Mouse (Mus musculus) 3T3-L1 (cell line): ENCODE measurements at regions not wholly inside any gene's neighbourhood (a gene's known extent, or its start where the extent isn't known, plus 50 kb on each side); places are given as distances from the start of the nearest gene placed in this dataset.

Experiments used
- DNase-seq: peaks from one replicate; pipeline ENCODE4 v3.0.0-alpha.2; 2015; ENCODE audit warnings: low read depth, low spot score

DNA sequence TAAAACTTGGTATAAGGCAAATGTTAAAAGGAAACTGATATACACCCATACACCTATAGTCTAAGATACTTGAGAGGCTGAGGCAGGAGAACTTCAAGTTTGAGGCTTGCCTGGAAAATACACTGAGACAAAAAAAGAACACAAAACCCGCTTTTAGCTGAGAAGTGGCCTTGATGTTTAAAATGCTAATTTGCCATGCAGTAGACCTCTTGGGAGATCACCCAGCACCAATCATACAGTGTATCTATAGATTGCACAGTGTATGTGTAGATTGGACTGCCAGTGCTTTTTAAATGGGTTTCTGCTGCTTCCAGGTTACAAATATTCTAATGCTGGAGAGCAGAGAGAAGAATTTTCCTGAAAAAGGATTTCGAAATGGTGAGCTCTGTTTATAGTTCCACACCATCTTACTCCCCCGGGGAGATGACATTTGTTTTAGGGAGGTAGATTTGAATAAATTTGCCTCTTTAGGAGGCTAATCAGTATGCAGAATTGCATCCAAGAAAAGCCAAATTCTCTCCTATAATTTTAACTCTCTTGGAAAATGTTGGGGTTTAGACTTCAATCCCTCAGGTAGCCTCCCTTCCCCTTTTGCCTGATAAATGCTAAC lies 194.0 kb downstream of the Otol1 start:
- no peak for DNase-seq

- no peak for DNase-seq
These were observed 207.8 kb downstream of the Otol1 start for GRCm38 (mm10) chr3:70215195-70215594.

DNA sequence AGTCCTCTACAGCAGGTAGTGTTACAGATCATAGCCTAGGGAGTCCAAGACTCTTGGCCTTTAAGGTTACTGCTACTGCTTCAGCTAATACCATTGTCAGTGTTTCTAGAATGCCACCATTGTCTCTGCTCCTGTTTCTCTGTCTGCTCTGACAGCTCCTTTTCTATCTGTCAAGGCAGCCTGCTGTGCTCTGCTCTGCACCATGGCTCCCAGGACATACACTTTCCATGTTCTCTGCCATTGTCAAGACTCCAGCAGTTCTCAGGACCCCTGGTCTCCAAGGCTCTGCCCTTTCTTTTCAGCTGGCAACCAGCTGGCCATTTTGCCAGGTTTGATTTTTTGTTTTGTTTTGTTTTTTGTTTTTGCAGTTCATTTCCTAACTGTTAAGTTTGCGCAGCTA lies 208.7 kb downstream of the Otol1 start:
- DNase-seq, result no peak

- DNase-seq, result no peak
These were observed 211.4 kb downstream of the Otol1 start for GRCm38 (mm10) chr3:70218757-70219360.

DNA sequence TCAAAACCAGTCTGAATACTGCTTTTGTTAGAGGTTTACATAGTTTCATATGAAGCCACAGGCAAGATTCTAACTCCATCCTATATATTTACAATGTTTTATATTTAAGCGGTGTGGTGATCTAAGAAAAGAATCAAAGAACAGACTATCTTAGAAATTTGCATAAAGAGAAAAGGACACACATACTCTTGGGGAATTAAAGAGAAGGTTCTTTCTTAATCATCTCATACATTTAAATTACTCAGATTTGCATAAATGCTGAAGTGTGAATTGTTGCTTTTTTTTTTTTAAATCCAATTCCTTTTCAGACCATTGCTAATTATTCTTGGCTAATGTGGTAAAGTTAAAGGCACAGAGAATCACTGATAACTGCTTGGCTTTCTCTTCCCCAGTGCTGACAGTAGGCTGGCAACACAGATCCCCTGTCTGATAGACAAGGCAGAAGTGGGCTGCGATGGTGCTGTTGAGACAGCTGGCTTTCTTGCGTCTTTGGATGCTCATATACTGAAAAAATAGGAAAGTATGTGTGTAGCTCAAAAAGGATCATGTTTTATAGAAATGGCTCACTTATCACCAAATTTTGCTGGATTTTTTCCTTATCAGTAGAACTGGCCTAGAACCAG lies 216.1 kb downstream of the Otol1 start:
- no peak for DNase-seq

DNA sequence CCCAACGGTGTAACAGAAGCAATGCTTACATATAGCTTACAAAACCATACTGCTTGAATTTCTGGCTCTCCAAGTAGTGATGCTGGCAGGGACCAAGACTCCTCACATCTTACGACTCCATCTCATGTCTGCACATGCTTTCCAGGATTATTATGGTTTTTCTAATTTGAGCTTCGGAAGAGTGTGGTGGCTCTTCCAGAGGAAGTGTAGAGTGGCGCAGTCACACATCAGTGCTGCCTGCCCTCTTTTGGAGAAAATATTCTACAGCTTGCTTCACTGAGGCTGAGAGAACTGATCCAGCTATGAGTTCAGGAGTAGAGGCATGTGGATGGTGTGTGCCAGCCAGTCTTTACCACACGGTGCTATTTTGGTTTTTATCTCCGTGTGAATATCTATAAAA lies 217.4 kb downstream of the Otol1 start:
- DNase-seq, result no peak

- DNase-seq, result no peak
These were observed 219.8 kb downstream of the Otol1 start for GRCm38 (mm10) chr3:70227165-70227564.

DNA sequence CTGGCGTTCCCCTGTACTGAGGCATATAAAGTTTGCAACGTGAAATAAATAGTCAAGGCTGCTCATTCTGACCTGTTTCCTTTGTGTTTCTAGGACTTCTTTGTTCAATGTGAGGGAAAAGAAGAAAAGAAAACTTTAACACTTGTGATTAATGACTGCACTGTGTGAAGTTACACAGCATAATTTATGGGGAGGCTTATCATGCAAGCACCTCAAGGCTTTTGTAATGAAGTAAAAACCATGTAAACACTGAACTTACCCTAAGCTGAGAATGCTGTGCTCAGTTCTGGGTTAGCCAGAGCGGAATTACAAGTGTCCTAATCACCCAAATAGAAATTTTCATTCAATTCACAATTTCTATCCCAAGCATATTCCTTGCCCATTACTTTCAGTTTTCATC lies 241.2 kb downstream of the Otol1 start:
- DNase-seq, result no peak

DNA sequence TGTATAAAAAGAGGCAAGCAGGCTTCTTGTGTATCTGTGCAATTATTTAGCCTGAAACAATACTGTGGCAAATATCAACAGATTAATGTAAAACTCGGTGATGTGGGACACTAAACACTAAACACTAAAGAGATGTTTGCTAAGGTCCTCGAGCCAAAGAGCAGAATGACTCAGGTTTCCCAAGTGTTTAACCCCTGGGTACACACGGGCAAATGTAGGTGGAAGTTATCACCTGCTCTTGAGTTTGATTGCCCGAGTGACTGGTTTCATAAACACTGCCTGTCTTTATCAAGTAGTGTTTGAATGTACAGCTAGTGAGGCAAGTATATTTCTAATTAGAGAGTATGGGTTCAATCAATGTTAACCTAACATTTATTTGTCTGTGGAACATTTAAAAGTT lies 242.5 kb downstream of the Otol1 start:
- DNase-seq, result no peak

DNA sequence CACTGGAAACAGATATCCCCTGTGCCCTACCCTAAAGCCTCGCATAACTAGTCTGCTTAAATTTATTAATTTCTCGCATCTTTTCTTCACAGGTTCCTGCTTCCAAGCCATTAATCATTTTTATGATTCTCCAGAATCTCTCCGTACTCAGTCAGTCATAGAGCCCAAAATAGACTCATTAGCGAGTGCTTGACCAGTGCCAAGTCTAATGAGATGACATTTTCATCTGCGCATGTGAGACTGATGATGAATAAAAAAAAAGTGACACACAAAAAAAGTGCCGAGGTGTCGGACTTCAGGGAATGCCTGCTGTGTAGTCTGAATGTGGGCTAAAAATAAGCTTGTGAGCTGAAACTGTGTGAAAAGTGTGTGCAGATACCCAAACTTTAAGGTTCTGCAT lies 243.3 kb downstream of the Otol1 start:
- no peak for DNase-seq

GRCm38 (mm10) chr3:70263318-70263717 lies 255.9 kb downstream of the Otol1 start:
- DNase-seq, result no peak

DNA sequence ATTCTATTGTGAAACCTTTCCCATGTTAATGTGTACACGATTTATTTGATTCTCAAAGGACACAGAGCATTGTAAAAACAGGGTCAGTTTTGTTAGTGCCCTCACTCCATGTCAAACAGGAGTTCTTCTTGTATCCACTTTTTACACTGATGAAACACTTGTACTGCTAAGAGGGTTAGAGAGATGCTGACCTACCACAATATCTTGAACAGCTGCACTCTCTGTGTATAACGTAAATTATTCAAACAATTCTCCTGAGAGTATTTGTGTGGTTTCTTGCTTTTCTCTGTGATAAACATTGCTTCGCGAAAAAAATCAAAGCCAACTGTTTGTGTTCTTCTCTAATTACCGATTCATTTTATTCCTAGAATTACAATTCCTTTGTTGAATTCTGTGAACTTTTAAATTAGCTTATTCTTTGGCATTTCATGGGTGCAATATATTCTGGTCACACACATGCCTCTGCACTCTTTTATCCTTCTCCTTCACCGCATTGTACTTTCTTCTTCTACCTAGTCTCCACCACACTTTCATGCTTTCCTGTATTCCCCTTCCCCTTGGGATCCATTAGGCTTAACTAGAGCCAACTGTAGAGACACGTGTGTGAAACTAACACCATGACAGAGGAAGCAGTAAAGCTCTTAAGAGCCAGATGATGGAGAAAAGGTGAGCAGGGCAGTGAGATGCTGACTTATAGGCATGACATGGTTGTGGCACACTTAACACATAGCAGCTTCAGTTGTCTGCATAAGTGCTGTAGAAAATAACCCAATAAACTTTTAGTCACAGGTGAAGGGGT lies 281.4 kb downstream of the Otol1 start:
- no peak for DNase-seq

DNA sequence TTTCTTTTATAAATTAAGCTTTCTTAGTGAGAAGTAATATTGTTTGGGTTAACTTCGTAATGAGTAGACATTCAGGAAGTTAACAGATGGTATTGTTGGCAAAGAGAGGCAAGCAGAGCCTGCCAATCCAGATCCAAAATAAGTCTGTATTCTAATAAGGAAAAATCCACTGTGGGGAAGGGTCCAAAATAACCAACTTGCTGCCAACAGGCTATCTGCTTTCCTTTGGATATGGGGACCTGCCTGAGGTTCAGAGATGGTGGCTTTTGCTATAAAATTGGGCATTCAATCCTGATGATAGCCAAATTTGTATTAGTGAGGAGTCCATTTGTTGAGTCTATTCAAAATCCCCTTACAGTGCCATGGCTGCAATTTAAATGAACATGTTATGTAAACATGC lies 300.1 kb downstream of the Otol1 start:
- DNase-seq, result no peak

DNA sequence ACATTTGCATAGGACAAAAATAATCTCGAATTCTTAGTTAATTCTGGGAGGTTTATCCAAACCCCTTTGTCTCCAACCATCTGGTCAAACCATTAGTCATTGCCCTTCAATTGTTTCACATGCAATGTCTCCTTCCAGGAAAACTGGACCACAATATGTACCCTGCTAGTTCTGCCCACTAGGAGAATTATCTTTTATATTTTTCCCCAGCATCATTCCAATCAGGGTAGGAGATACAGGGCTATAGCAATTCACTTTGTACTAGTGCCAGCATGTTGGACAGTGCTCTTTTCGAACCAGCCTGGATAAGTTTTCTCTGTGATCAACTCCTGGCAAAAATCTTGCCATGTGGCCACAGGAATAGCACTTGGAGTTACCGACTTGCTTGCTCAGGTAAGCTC lies 300.6 kb downstream of the Otol1 start:
- DNase-seq, result no peak

DNA sequence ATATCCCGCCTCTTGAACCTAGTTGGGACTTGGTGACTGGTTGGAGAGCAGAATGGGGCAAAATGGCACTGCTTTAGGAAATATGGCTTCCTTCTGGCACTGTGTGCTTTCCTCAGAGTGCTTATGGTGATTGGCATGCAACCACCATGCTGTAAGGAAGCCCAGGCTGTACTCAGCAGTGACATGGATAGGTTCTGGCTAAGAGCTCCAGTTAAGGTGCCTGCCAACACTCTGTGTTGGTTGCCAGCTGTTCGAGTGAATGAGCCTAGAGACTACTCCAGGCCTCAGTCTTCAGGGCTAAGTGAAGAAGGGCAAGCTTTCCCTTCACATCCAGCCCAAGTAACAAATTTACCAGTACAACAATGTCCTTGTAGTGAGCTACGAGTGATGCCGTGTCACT lies 301.9 kb downstream of the Otol1 start:
- DNase-seq, result no peak

DNA sequence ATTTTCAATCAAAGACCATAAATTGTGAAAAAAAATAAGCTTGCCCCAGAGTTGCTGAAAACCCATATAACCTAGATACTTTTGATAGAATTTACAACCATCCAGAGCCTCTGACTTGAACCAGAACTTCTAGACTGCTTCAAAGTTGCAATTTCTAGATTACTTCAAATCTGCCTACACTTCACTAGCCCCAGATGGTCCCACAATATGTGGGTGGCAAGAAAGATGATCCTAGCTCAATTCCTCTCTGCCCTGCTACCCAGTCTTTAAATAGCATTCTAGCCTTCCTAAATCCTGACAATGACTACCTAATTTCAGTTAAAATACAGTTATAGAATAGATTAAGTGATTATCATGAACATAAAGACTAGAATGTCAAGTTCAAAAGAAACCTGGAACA lies 303.6 kb downstream of the Otol1 start:
- DNase-seq, result no peak

- DNase-seq, result no peak
These were observed 304.6 kb downstream of the Otol1 start for GRCm38 (mm10) chr3:70312034-70312433.

DNA sequence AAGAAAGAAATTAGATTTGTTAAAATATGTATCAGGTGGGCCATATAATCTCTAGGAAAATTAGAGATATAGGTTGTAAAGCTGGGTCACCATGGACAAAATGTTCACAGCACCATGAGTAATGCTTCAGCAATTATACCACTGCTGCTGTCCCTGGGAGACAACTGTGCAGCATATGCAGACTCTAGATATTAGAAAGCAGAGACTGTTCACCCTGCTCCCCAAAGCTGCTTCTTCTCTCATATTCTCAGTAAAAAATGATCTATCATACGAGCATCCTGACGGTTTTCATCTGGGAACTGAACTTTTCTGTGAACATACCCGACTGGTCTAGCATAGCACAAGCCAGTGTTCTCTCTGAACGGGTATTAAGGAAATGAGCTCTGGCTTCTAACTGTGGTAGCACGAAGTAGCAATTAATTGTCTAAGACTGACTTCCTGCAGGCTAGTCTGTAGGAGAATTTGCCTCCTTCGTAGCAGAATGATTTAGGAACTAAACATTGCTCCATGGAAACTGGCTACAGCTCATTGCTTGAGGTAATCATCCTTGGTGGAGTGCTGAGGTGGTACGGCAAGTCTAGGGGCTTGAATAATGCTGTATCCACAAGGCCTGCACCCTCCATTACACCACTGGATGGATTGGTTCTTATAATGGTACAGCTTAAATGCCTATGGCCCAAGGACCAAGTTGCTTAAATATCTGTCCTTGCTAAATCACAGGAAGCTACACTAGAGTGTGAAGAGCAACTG lies 305.9 kb downstream of the Otol1 start:
- no peak for DNase-seq

DNA sequence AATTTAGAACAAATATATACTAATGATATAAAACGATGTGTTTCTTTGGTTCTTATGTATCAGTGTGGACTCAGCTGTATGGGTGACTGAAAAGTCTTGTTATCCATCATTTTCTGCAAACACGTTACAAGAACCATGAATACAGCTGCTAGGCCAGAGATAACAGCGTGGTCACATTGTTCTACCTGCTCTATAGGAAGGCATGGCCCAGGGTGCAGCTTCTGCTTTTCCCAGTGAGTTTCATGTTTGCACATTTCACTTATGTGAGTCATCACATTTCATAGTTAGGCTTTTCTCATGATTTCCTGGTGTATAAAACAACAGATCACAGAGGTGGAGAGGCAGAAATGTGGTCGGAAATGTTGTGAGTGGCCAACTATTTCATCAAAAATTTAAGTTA lies 306.8 kb downstream of the Otol1 start:
- DNase-seq, result peak; percentile 8

- DNase-seq, result no peak
These were observed 311.0 kb downstream of the Otol1 start for GRCm38 (mm10) chr3:70318377-70318776.

GRCm38 (mm10) chr3:70319139-70319538 lies 311.7 kb downstream of the Otol1 start:
- no peak for DNase-seq

- DNase-seq, result no peak
These were observed 313.8 kb downstream of the Otol1 start for GRCm38 (mm10) chr3:70321161-70321657.
